Mouse (Mus musculus): ENCODE measurements around the gene Lim2. TPM values are rescaled to one million over a fixed set of nuclear protein-coding genes. Genes with fewer than 3 reads are reported as not detected.
A peak's percentile ranks its signal among the peaks of the same experiment; 100 is the strongest.

Gene Lim2
- polyA plus RNA-seq, 1 experiment from 2014 or later = 0.24 TPM

DNA sequence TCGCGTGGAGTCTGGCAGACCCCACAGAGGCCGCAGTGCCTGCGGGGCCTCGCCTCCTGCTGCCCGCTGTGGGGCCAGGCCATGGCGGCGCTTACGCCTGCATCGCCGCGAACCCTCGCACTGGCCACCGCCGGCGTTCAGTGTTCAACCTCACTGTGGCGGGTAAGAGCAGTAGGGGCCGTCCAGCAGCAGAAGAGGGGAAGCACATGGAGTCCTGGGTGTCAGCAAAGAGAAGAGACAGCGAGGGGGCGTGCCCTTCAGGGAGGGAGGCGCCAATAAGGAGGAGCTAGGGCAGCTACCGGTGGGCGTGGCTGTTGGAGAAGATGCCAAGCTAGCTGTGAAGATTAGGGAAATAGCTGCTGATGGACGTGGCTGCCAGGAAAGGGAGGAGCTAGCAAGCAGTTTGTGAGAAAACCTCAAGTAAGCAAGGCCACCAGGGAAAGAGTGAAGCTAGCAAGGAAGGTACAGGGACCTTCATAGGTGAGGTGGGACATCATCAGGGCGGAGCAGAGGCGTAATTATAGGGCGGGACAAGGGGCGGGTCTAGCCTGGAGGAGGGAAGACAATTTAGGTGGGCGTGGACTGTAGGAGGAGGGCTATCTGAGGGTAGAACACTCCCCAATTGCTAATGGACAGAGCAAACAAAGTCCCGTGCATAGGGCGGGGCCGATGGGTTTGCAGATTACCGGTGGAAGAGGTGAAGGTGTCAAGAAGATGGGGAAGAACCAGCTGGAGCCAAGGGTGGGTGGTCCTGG, 38.1 kb downstream of the Lim2 start:
- Histone ChIP-seq H3K36me3 (replicated peaks; ENCODE audit: control insufficient read depth, insufficient read depth, low read depth, low read length) (no peaks in the 10 kb centered on the region), H3K27me3 (ENCODE audit: control insufficient read depth, insufficient read depth, low read length) (no peaks in the 10 kb centered on the region; the same call in 1 of the 2 replicates), H3K27ac (replicated peaks; ENCODE audit: low read depth, low read length) (no peak overlapping the region), H3K4me3 (ENCODE audit: low read depth, low read length) (peak overlapping the region; percentile 38), H3K4me2 (ENCODE audit: low read depth, low read length) (peak overlapping the region; percentile 78), H3K9ac (replicated peaks; ENCODE audit: low read length) (peak overlapping the region; percentile 50), H3K4me1 (ENCODE audit: control insufficient read depth, insufficient read depth, low read length) (no peaks in the 10 kb centered on the region), H3K9me3 (replicated peaks; ENCODE audit: control insufficient read depth, low read length) (no peaks in the 10 kb centered on the region)
- ATAC-seq (replicated peaks; ENCODE audit: insufficient number of reproducible peaks, low FRiP score, low TSS enrichment, low read depth) (peak; percentile 73), DNase-seq (ENCODE audit: low spot score) (peak; percentile 82)
- under 1% methylated on average over 33 of the region's 33 CpGs for WGBS

- no peak overlapping the region for H3K27ac ChIP-seq (replicated peaks; ENCODE audit: low read depth, low read length)
- H3K9ac ChIP-seq (replicated peaks; ENCODE audit: low read length) = peak overlapping the region; percentile 46
- H3K36me3 ChIP-seq (replicated peaks; ENCODE audit: control insufficient read depth, insufficient read depth, low read depth, low read length) = no peaks in the 10 kb centered on the region
- no peaks in the 10 kb centered on the region for H3K9me3 ChIP-seq (replicated peaks; ENCODE audit: control insufficient read depth, low read length)
- no peaks in the 10 kb centered on the region for H3K4me1 ChIP-seq (ENCODE audit: control insufficient read depth, insufficient read depth, low read length)
- DNase-seq (ENCODE audit: low spot score) = peak; percentile 80
- H3K4me3 ChIP-seq (ENCODE audit: low read depth, low read length) = peak overlapping the region; percentile 38
- ATAC-seq (replicated peaks; ENCODE audit: insufficient number of reproducible peaks, low FRiP score, low TSS enrichment, low read depth) = peak; percentile 70
- peak overlapping the region; percentile 78 for H3K4me2 ChIP-seq (ENCODE audit: low read depth, low read length)
- WGBS = 1% methylated on average over 32 of the region's 33 CpGs
- no peaks in the 10 kb centered on the region; the same call in 1 of the 2 replicates for H3K27me3 ChIP-seq (ENCODE audit: control insufficient read depth, insufficient read depth, low read length)
These were observed 38.7 kb downstream of the Lim2 start for GRCm38 (mm10) chr7:43466099-43466694.

GRCm38 (mm10) chr7:43470373-43470772, 42.9 kb downstream of the Lim2 start:
- Histone ChIP-seq H3K9ac (replicated peaks; ENCODE audit: low read length) (no peak overlapping the region), H3K4me2 (ENCODE audit: low read depth, low read length) (no peak overlapping the region), H3K9me3 (replicated peaks; ENCODE audit: control insufficient read depth, low read length) (no peaks in the 10 kb centered on the region), H3K4me3 (ENCODE audit: low read depth, low read length) (no peak overlapping the region), H3K36me3 (replicated peaks; ENCODE audit: control insufficient read depth, insufficient read depth, low read depth, low read length) (no peaks in the 10 kb centered on the region), H3K27ac (replicated peaks; ENCODE audit: low read depth, low read length) (no peak overlapping the region), H3K4me1 (ENCODE audit: control insufficient read depth, insufficient read depth, low read length) (no peaks in the 10 kb centered on the region), H3K27me3 (ENCODE audit: control insufficient read depth, insufficient read depth, low read length) (peaks cover 2% of the 10 kb centered on the region)
- no peak for ATAC-seq (replicated peaks; ENCODE audit: insufficient number of reproducible peaks, low FRiP score, low TSS enrichment, low read depth)
- 40% methylated on average over 8 of the region's 8 CpGs for WGBS
- peak; percentile 40 for DNase-seq (ENCODE audit: low spot score)

DNA sequence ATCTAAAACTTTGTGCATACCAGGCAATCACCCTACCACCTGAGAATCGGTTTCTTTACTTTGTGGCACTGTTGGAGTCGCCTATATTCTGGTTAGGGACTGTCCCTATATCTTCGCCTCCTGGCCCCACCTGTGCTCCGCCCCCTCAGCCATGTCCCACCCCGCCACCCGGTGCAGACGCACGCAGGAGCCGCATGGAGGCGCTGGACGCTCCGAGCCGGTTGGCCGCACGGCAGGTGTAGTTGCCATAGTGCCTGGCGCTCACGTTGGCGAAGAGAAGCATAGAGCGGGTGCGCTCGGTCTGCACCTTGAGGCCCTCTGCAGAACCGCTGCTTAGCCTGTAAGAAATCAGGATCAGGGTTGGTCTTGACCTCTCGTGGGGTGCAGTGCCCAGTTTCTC, 48.2 kb downstream of the Lim2 start:
- no peaks in the 10 kb centered on the region for H3K36me3 ChIP-seq (replicated peaks; ENCODE audit: control insufficient read depth, insufficient read depth, low read depth, low read length)
- no peak for ATAC-seq (replicated peaks; ENCODE audit: insufficient number of reproducible peaks, low FRiP score, low TSS enrichment, low read depth)
- peaks cover 20% of the 10 kb centered on the region for H3K27me3 ChIP-seq (ENCODE audit: control insufficient read depth, insufficient read depth, low read length)
- 6% methylated on average over 23 of the region's 23 CpGs for WGBS
- H3K9ac ChIP-seq (replicated peaks; ENCODE audit: low read length) = no peak overlapping the region
- H3K4me1 ChIP-seq (ENCODE audit: control insufficient read depth, insufficient read depth, low read length) = no peaks in the 10 kb centered on the region
- H3K4me3 ChIP-seq (ENCODE audit: low read depth, low read length) = no peak overlapping the region
- DNase-seq (ENCODE audit: low spot score) = peak; percentile 15
- no peak overlapping the region for H3K4me2 ChIP-seq (ENCODE audit: low read depth, low read length)
- no peaks in the 10 kb centered on the region for H3K9me3 ChIP-seq (replicated peaks; ENCODE audit: control insufficient read depth, low read length)
- no peak overlapping the region for H3K27ac ChIP-seq (replicated peaks; ENCODE audit: low read depth, low read length)

GRCm38 (mm10) chr7:43476376-43476775, 48.9 kb downstream of the Lim2 start:
- peak; percentile 20; the same call in 1 of the 2 replicates for ATAC-seq (replicated peaks; ENCODE audit: insufficient number of reproducible peaks, low FRiP score, low TSS enrichment, low read depth)
- peak; percentile 39 for DNase-seq (ENCODE audit: low spot score)
- Histone ChIP-seq H3K9me3 (replicated peaks; ENCODE audit: control insufficient read depth, low read length) (no peaks in the 10 kb centered on the region), H3K27ac (replicated peaks; ENCODE audit: low read depth, low read length) (no peak overlapping the region), H3K4me2 (ENCODE audit: low read depth, low read length) (no peak overlapping the region), H3K4me1 (ENCODE audit: control insufficient read depth, insufficient read depth, low read length) (no peaks in the 10 kb centered on the region), H3K27me3 (ENCODE audit: control insufficient read depth, insufficient read depth, low read length) (peaks cover 20% of the 10 kb centered on the region), H3K36me3 (replicated peaks; ENCODE audit: control insufficient read depth, insufficient read depth, low read depth, low read length) (no peaks in the 10 kb centered on the region), H3K4me3 (ENCODE audit: low read depth, low read length) (no peak overlapping the region), H3K9ac (replicated peaks; ENCODE audit: low read length) (no peak overlapping the region)
- 2% methylated on average over 13 of the region's 13 CpGs for whole genome bisulfite sequencing

GRCm38 (mm10) chr7:43481191-43481590, 53.7 kb downstream of the Lim2 start:
- H3K9me3 ChIP-seq (replicated peaks; ENCODE audit: control insufficient read depth, low read length) = no peaks in the 10 kb centered on the region
- no peaks in the 10 kb centered on the region for H3K36me3 ChIP-seq (replicated peaks; ENCODE audit: control insufficient read depth, insufficient read depth, low read depth, low read length)
- ATAC-seq (replicated peaks; ENCODE audit: insufficient number of reproducible peaks, low FRiP score, low TSS enrichment, low read depth) (no peak), DNase-seq (ENCODE audit: low spot score) (no peak)
- no peak overlapping the region for H3K4me3 ChIP-seq (ENCODE audit: low read depth, low read length)
- WGBS = 67% methylated on average over 3 of the region's 3 CpGs
- no peak overlapping the region for H3K4me2 ChIP-seq (ENCODE audit: low read depth, low read length)
- H3K9ac ChIP-seq (replicated peaks; ENCODE audit: low read length) = no peak overlapping the region
- H3K27me3 ChIP-seq (ENCODE audit: control insufficient read depth, insufficient read depth, low read length) = peaks cover 10% of the 10 kb centered on the region
- H3K4me1 ChIP-seq (ENCODE audit: control insufficient read depth, insufficient read depth, low read length) = no peaks in the 10 kb centered on the region
- H3K27ac ChIP-seq (replicated peaks; ENCODE audit: low read depth, low read length) = no peak overlapping the region

DNA sequence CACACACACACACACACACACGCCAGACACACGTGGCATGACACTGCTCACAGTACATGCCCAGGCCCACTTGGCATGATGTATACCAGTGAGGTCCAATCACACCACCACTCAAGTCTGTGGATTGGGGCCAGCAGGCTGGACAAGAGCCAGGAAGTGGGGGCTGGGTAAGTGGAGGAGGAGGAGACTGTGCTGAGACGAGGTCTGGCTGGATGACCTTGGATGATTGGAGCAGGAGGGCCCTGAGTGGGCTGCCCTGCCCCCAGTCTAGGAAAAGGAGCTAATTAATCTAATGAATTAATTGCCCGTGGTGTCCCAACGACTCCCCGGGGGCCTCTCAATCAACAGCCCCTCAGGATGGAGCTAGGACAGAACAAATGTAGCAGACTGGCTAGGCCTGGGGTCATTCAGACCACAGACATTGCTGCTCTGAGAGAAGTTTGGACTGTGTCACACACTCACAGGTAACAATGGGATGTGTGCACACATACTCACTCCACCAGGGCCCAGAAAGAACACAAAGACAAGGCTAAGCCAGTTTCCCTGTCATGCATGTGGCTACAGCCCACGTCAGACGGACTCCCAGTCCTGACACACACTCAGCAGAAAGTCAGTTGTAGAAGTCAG, 54.7 kb downstream of the Lim2 start:
- no peak overlapping the region for H3K4me3 ChIP-seq (ENCODE audit: low read depth, low read length)
- no peaks in the 10 kb centered on the region for H3K4me1 ChIP-seq (ENCODE audit: control insufficient read depth, insufficient read depth, low read length)
- no peaks in the 10 kb centered on the region for H3K9me3 ChIP-seq (replicated peaks; ENCODE audit: control insufficient read depth, low read length)
- DNase-seq (ENCODE audit: low spot score) (no peak), ATAC-seq (replicated peaks; ENCODE audit: insufficient number of reproducible peaks, low FRiP score, low TSS enrichment, low read depth) (0 out of 2 replicates have a peak, but pooled peaks have one; percentile 40)
- WGBS = 64% methylated on average over 8 of the region's 8 CpGs
- no peak overlapping the region for H3K4me2 ChIP-seq (ENCODE audit: low read depth, low read length)
- H3K36me3 ChIP-seq (replicated peaks; ENCODE audit: control insufficient read depth, insufficient read depth, low read depth, low read length) = no peaks in the 10 kb centered on the region
- peaks cover 4% of the 10 kb centered on the region; the same call in 1 of the 2 replicates for H3K27me3 ChIP-seq (ENCODE audit: control insufficient read depth, insufficient read depth, low read length)
- H3K27ac ChIP-seq (replicated peaks; ENCODE audit: low read depth, low read length) = no peak overlapping the region
- no peak overlapping the region for H3K9ac ChIP-seq (replicated peaks; ENCODE audit: low read length)

- H3K27me3 ChIP-seq (ENCODE audit: control insufficient read depth, insufficient read depth, low read length) = no peaks in the 10 kb centered on the region
- H3K27ac ChIP-seq (replicated peaks; ENCODE audit: low read depth, low read length) = no peak overlapping the region
- H3K9ac ChIP-seq (replicated peaks; ENCODE audit: low read length) = no peak overlapping the region
- H3K4me3 ChIP-seq (ENCODE audit: low read depth, low read length) = no peak overlapping the region
- no peaks in the 10 kb centered on the region for H3K4me1 ChIP-seq (ENCODE audit: control insufficient read depth, insufficient read depth, low read length)
- WGBS = 14% methylated on average over 10 of the region's 10 CpGs
- no peak for ATAC-seq (replicated peaks; ENCODE audit: insufficient number of reproducible peaks, low FRiP score, low TSS enrichment, low read depth)
- no peaks in the 10 kb centered on the region for H3K9me3 ChIP-seq (replicated peaks; ENCODE audit: control insufficient read depth, low read length)
- no peaks in the 10 kb centered on the region for H3K36me3 ChIP-seq (replicated peaks; ENCODE audit: control insufficient read depth, insufficient read depth, low read depth, low read length)
- peak; percentile 59 for DNase-seq (ENCODE audit: low spot score)
- H3K4me2 ChIP-seq (ENCODE audit: low read depth, low read length) = no peak overlapping the region
These were observed 55.8 kb downstream of the Lim2 start for GRCm38 (mm10) chr7:43483236-43483635.
